Mouse (Mus musculus) limb, embryonic 15.5 days (tissue): Measurements from ENCODE around the gene Slc6a13. TPM values are rescaled to one million over a fixed set of nuclear protein-coding genes. Genes with fewer than 3 reads are reported as not detected.

Experiments used
- ATAC-seq: fragments of 200-750 bp; cut with Nextera tagmentation; 2 replicates; pipeline ENCODE4 v1.8.0; 2017; ENCODE audit warnings: low read depth, moderate TSS enrichment; ENCODE audit not compliant: insufficient number of reproducible peaks, low FRiP score, low TSS enrichment
- H3K27ac ChIP-seq: fragments of 300-500 bp; sonication (generic); 2 replicates; pipeline ENCODE4 v1.5.1; 2015; ENCODE audit warnings: moderate library complexity, mild to moderate bottlenecking, inconsistent platforms
- H3K27me3 ChIP-seq: fragments of 300-500 bp; sonication (generic); 2 replicates; pipeline ENCODE4 v1.6.1; 2015; ENCODE audit warnings: inconsistent platforms
- H3K36me3 ChIP-seq: fragments of 300-500 bp; sonication (generic); 2 replicates; pipeline ENCODE4 v1.6.1; 2015; ENCODE audit warnings: inconsistent platforms
- H3K4me1 ChIP-seq: fragments of 300-500 bp; sonication (generic); 2 replicates; pipeline ENCODE4 v1.6.1; 2015; ENCODE audit warnings: inconsistent platforms
- H3K4me2 ChIP-seq: fragments of 300-500 bp; sonication (generic); 2 replicates; pipeline ENCODE4 v1.6.1; 2015; ENCODE audit warnings: mild to moderate bottlenecking, inconsistent platforms
- H3K4me3 ChIP-seq: fragments of 300-500 bp; sonication (generic); 2 replicates; pipeline ENCODE4 v1.5.1; 2015; ENCODE audit warnings: mild to moderate bottlenecking, inconsistent platforms
- H3K9ac ChIP-seq: fragments of 300-500 bp; sonication (generic); 2 replicates; pipeline ENCODE4 v1.6.1; 2015; ENCODE audit warnings: inconsistent platforms
- H3K9me3 ChIP-seq: fragments of 300-500 bp; sonication (generic); 2 replicates; pipeline ENCODE4 v1.6.1; 2016; ENCODE audit warnings: inconsistent platforms
- WGBS: fragments of 180-500 bp; shearing (Covaris S2); methylation state at CpG from one replicate; pipeline ENCODE4 v1.1.7; 2015; 5-methylcytosine and 5-hydroxymethylcytosine counted together
- polyA plus RNA-seq: library from polyadenylated mRNA; unstranded; fragments of >200 nt; fragmentation: Nextera tagmentation; extraction: Ambion mirVana; gene quantifications from 2 replicates; pipeline ENCODE4 v1.2.1, GENCODE M21; 2015

The Slc6a13 gene
- polyA plus RNA-seq, 1 experiment from 2014 or later: 2.3 TPM

DNA sequence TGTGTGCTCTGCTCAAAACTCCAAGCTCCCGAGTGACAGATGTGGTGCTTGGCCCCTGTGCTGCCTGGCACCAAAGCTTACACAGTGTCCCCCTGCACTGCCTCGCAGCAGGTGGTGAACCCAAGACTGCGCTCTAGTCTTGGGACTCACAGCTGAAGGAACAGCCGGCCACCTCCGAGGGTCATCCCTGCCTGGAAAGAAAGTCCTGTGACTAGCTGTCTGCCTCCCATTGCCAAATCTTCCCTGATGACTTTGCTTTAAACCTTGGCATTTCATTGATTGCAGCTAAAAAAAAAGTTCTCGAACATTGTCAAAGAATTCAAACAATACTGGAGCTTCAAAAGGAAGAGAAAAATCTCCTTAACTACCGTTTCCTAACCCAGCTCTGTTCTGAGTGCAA is 710 bp upstream of the Slc6a13 start:
- H3K27me3 ChIP-seq: no peaks in the 10 kb centered on the region
- peaks cover 10% of the 10 kb centered on the region for H3K4me1 ChIP-seq
- no peak overlapping the region for H3K4me3 ChIP-seq
- no peak for ATAC-seq
- no peak overlapping the region for H3K4me2 ChIP-seq
- no peak overlapping the region for H3K27ac ChIP-seq
- no peak overlapping the region for H3K9ac ChIP-seq
- H3K9me3 ChIP-seq: no peaks in the 10 kb centered on the region
- H3K36me3 ChIP-seq: no peaks in the 10 kb centered on the region
- WGBS: 44% methylated on average over 7 of the region's 7 CpGs

DNA sequence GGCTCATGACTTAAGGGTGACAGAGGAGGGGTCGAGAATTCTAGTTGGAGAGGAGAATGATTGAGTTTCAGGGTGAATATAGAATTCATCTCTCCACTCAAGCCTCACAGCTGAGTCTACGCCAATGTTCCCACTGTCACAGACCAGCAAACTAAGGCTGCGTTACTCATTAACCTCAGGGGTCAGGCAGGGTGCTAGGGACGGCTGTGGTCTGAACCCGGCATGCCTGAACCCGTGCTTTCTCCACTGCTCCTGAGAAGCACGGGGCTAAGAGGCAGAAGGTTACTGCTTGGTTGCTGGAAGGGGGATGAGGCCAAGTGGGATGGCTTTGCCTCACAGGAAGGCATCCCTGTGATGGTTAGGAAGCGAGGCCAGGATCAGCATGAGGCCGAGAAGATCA is 477 bp downstream of the Slc6a13 start:
- H3K9ac ChIP-seq: no peak overlapping the region
- H3K4me1 ChIP-seq: peaks cover 10% of the 10 kb centered on the region
- no peaks in the 10 kb centered on the region for H3K9me3 ChIP-seq
- no peak overlapping the region for H3K4me3 ChIP-seq
- no peak overlapping the region for H3K27ac ChIP-seq
- no peak overlapping the region for H3K4me2 ChIP-seq
- no peak for ATAC-seq
- no peaks in the 10 kb centered on the region for H3K36me3 ChIP-seq
- WGBS: 50% methylated on average over 9 of the region's 9 CpGs
- no peaks in the 10 kb centered on the region for H3K27me3 ChIP-seq

- Histone ChIP-seq H3K4me2 (no peak overlapping the region), H3K9ac (no peak overlapping the region), H3K4me3 (no peak overlapping the region), H3K36me3 (no peaks in the 10 kb centered on the region), H3K4me1 (peaks cover 10% of the 10 kb centered on the region), H3K27me3 (no peaks in the 10 kb centered on the region), H3K9me3 (no peaks in the 10 kb centered on the region), H3K27ac (no peak overlapping the region)
- 61% methylated on average over 10 of the region's 10 CpGs for WGBS
- no peak for ATAC-seq
Observed at GRCm38 (mm10) chr6:121303466-121304220, 3.6 kb downstream of the Slc6a13 start.

DNA sequence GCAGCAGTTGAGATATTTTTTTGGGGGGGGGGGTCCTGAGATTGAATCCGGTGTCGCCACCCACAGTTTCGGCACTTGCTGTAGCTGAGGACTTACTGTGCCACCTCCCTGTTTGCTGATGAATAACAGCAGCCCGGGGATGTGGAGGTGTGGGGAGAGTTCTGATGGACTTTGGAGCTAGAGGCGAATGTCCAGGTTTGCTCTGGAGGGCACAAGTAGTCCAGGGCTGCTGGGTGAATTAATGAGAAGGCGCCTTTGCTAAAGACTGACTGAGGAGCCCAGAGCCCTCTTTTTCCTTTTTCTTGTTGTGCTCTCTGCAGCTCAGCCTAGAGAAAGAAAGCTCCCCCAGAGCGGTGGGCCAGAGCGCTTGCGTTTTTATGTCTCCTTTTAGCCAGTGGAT is 4.6 kb downstream of the Slc6a13 start:
- H3K27me3 ChIP-seq: no peaks in the 10 kb centered on the region
- no peak for ATAC-seq
- peaks cover 10% of the 10 kb centered on the region for H3K4me1 ChIP-seq
- H3K4me2 ChIP-seq: no peak overlapping the region
- H3K9me3 ChIP-seq: no peaks in the 10 kb centered on the region
- 76% methylated on average over 9 of the region's 9 CpGs for WGBS
- no peak overlapping the region for H3K9ac ChIP-seq
- H3K27ac ChIP-seq: no peak overlapping the region
- no peaks in the 10 kb centered on the region for H3K36me3 ChIP-seq
- no peak overlapping the region for H3K4me3 ChIP-seq

DNA sequence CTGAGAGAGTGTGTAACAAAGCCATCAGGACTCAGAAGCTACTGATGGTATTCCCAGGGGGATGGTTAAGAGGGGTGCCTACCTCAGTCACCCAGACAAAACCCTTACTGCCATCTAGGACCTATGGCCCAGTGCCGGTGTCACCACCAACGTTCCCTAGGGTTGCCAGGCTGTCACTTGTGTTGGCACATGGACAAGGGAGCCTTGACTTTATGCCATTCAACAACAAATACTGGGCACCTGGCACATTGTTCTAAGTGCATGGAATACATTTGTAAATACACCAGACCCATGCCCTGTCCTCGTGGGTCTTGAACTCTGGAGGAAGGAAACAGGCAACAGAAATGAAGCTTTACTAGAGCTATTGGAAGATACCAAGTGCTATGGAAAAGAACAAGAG is 5.5 kb downstream of the Slc6a13 start:
- no peaks in the 10 kb centered on the region for H3K9me3 ChIP-seq
- H3K36me3 ChIP-seq: no peaks in the 10 kb centered on the region
- no peak overlapping the region for H3K4me3 ChIP-seq
- no peak overlapping the region for H3K9ac ChIP-seq
- no peak overlapping the region for H3K27ac ChIP-seq
- peaks cover 1% of the 10 kb centered on the region; the same call in 1 of the 2 replicates for H3K4me1 ChIP-seq
- ATAC-seq: no peak
- no peaks in the 10 kb centered on the region for H3K27me3 ChIP-seq
- H3K4me2 ChIP-seq: no peak overlapping the region
- 84% methylated on average over 3 of the region's 3 CpGs for WGBS

DNA sequence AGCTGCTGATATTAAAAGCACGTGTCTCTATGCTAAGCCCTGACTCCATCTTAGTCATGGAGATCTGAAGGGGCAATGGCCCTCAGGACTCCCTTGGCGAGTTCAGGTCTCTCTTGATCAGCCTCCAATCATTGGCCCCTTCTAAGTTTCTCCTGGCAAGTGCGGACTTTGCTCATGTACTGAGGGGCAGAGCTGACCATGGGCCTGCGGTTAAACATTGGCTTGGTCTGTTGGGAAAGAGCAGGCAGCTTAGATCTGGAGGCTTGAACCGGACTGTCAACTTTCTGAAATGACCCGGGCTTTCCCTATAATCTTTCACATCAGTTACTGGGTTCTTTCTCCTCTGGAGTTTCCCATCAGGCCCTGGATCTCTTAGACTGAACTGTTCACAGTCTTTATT is 11.0 kb downstream of the Slc6a13 start:
- 80% methylated on average over 6 of the region's 6 CpGs for WGBS
- ATAC-seq: no peak
- Histone ChIP-seq H3K9me3 (no peaks in the 10 kb centered on the region), H3K4me3 (no peak overlapping the region), H3K27ac (no peak overlapping the region), H3K27me3 (no peaks in the 10 kb centered on the region), H3K4me1 (no peaks in the 10 kb centered on the region), H3K9ac (no peak overlapping the region), H3K36me3 (no peaks in the 10 kb centered on the region), H3K4me2 (no peak overlapping the region)

DNA sequence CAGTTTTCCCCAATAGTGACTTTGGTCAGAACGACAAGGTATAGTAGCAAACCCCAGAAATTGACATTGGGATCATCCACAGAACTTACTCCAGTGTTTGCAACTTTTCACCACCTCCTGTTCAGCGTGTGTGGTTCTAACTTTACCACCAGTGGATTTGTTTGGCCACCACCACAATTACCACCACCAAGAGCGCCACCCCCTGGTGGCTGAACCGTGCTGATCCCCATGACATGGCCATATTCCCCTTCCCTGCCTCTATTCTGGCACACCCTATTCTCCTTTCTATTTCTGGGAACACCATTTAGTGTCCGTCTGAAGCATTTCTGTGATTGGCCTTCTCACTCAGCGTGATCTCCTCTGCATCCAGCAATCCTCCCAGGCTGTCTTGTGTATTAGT is 19.1 kb downstream of the Slc6a13 start:
- Histone ChIP-seq H3K27ac (no peak overlapping the region), H3K4me1 (no peaks in the 10 kb centered on the region), H3K9me3 (no peaks in the 10 kb centered on the region), H3K4me2 (no peak overlapping the region), H3K27me3 (no peaks in the 10 kb centered on the region), H3K36me3 (no peaks in the 10 kb centered on the region), H3K4me3 (no peak overlapping the region), H3K9ac (no peak overlapping the region)
- ATAC-seq: no peak
- 64% methylated on average over 6 of the region's 6 CpGs for WGBS

- H3K9ac ChIP-seq: no peak overlapping the region
- peaks cover 11% of the 10 kb centered on the region for H3K4me1 ChIP-seq
- H3K4me3 ChIP-seq: no peak overlapping the region
- no peaks in the 10 kb centered on the region for H3K36me3 ChIP-seq
- H3K9me3 ChIP-seq: no peaks in the 10 kb centered on the region
- 79% methylated on average over 9 of the region's 9 CpGs for WGBS
- no peak for ATAC-seq
- no peak overlapping the region for H3K27ac ChIP-seq
- no peak overlapping the region for H3K4me2 ChIP-seq
- no peaks in the 10 kb centered on the region for H3K27me3 ChIP-seq
Observed at GRCm38 (mm10) chr6:121322381-121323110, 22.5 kb downstream of the Slc6a13 start.

GRCm38 (mm10) chr6:121325298-121325697 is 25.3 kb downstream of the Slc6a13 start:
- no peak overlapping the region for H3K9ac ChIP-seq
- no peaks in the 10 kb centered on the region for H3K27me3 ChIP-seq
- no peaks in the 10 kb centered on the region for H3K9me3 ChIP-seq
- no peak overlapping the region for H3K4me3 ChIP-seq
- H3K4me1 ChIP-seq: peaks cover 21% of the 10 kb centered on the region
- H3K4me2 ChIP-seq: no peak overlapping the region
- 65% methylated on average over 2 of the region's 3 CpGs for WGBS
- no peaks in the 10 kb centered on the region for H3K36me3 ChIP-seq
- no peak overlapping the region for H3K27ac ChIP-seq
- ATAC-seq: no peak

DNA sequence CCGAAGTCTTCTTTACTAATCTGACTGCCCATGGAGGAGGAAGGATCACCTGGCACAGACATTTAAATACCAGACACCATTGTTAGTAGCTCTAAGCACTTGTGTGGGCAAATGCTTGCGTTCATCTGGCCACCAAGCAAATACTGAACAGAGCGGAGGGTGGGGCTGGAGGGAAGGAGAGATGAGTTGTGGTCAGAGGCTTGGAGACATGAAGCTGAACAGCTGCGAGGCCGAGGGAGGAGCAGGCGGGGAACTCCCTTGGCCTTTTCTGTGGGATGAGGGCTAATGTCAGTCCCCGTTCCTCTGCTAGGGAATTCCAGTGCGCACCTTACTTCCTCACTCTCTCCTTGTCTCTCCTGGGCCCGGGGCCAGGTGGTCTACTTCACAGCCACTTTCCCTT is 25.7 kb downstream of the Slc6a13 start:
- 0 out of 2 replicates have a peak, but pooled peaks have one; percentile 22 for ATAC-seq
- Histone ChIP-seq H3K36me3 (no peaks in the 10 kb centered on the region), H3K4me1 (peaks cover 21% of the 10 kb centered on the region), H3K9me3 (no peaks in the 10 kb centered on the region), H3K27ac (no peak overlapping the region), H3K27me3 (no peaks in the 10 kb centered on the region), H3K4me2 (no peak overlapping the region), H3K9ac (no peak overlapping the region), H3K4me3 (no peak overlapping the region)
- WGBS: 66% methylated on average over 9 of the region's 9 CpGs

DNA sequence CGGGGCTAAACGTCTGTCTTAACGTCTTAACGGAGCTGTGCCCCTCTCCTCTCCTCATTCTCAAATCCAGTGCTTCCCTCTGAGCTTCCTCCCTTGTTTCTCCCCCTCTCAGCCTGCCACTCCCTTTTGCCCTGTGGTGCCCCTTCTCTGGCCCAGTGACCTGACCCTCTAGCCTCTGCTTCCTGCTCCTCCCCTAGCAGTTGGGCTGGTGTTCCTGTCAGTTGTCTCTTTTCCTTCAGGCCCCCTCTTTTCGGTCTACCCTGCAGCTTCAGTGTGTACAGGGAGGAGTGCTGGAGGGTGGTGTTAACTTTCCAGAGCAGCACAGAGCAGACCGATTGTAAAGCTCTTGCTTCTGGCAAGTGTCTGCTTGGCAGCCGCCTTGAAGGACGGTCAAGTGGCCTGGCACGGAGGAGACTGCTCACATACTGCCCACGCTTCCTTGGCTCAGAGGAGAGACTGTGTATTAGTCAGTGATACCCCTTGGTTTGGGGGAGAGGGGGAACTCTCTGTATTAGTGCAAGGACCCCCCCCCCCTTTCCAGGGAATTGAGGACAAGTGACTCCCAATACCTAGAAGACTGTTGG is 26.6 kb downstream of the Slc6a13 start:
- Histone ChIP-seq H3K27ac (no peak overlapping the region), H3K9ac (no peak overlapping the region), H3K4me3 (no peak overlapping the region), H3K36me3 (no peaks in the 10 kb centered on the region), H3K9me3 (no peaks in the 10 kb centered on the region), H3K4me1 (peaks cover 21% of the 10 kb centered on the region), H3K4me2 (no peak overlapping the region), H3K27me3 (no peaks in the 10 kb centered on the region)
- no peak for ATAC-seq
- 36% methylated on average over 10 of the region's 10 CpGs for WGBS

- Histone ChIP-seq H3K9me3 (no peaks in the 10 kb centered on the region), H3K4me2 (no peak overlapping the region), H3K9ac (no peak overlapping the region), H3K27me3 (no peaks in the 10 kb centered on the region), H3K4me1 (peaks cover 21% of the 10 kb centered on the region), H3K27ac (no peak overlapping the region), H3K36me3 (no peaks in the 10 kb centered on the region), H3K4me3 (no peak overlapping the region)
- ATAC-seq: no peak
- 55% methylated on average over 9 of the region's 9 CpGs for WGBS
Observed at GRCm38 (mm10) chr6:121328417-121328884, 28.4 kb downstream of the Slc6a13 start.
